Mouse (Mus musculus) subcutaneous adipose tissue, adult 2 months (tissue): ENCODE results near the gene Olfr837. TPM values are rescaled to one million over a fixed set of nuclear protein-coding genes. Genes with fewer than 3 reads are reported as not detected.

Source experiments
- polyA plus RNA-seq: library from polyadenylated mRNA; depleted of rRNA; stranded (reverse); fragments of >200 nt; gene quantifications from 2 replicates; pipeline ENCODE4 v1.2.3, GENCODE M21; 2012; ENCODE audit warnings: low replicate concordance; rRNA removed

The Olfr837 gene
- polyA plus RNA-seq: not detected in 2 replicates

DNA sequence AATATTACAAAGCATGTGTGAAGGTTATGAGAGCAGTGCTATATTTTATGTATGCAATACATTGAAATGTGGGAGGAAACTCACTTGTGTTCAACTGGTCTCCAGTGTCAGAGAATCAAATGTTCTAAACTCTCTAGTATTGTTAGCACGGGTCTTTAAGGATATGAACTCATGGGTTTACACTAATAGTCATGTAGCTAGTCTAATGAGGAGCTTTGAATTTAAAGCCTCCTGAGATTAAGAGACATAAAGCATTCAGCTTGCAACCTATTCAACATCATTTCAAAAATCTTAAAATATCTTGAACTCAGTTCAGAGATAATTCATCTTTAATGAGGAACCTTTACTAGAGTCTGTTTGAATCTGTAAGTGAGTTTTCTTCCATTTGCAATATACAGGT lies at the start of gene Olfr837:
Gene Olfr837, plus strand, starts transcription at position 301 of the 400 bp plus-strand sequence.

DNA sequence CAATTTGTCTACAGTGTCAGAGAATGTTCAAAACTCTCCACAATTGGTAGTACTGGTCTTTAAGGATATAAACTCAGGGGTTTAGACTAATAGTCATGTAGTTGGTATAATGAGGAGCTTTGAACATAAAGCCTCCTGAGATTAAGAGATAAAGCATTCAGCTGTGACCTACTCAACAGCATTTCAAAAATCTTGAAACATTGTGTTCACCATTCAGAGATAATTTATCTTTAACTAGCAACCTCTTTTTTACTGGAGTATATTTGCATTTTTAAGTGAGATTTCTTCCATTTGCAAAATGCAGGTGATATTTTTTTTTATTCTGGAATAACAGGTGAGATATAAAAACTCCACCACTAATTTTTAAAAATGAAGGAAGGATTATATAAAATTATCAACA lies 16.0 kb upstream of the Olfr837 start, which contains the start of gene Olfr836:
Gene Olfr836, plus strand, starts transcription at position 301 of the 400 bp plus-strand sequence.

DNA sequence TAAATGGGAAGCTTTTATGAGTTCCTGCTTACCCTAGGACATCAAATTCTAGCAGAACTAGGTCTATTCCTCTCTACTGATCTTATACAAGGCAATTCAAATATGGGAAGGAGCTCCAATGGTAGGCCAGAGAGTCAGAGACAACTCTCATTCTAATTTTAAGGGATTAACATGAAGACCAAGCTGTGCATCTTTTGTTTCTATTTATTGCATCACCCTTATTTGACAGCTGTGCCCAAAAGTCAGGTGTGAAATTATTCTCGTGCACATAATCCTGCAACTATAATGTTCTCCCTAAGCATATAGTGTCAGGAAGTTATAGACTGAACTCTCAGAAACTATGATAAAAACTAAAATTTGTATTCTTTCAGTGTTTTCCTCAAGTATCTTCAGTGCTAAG lies 41.1 kb downstream of the Olfr837 start, which contains the start of gene Olfr839-ps1:
Gene Olfr839-ps1, minus strand, starts transcription at position 101 of the 400 bp plus-strand sequence.

Other genes with a start within 250 kb of the Olfr837 start
- gene Olfr832, start 199.2 kb upstream of the Olfr837 start, polyA plus RNA-seq: not detected in 2 replicates
- gene Olfr834, start 148.3 kb upstream of the Olfr837 start, polyA plus RNA-seq: not detected in 2 replicates
- gene Olfr835, start 103.6 kb upstream of the Olfr837 start, polyA plus RNA-seq: not detected in 2 replicates
- gene Olfr836, start 15.9 kb upstream of the Olfr837 start, polyA plus RNA-seq: not detected in 2 replicates
- gene Olfr839-ps1, start 41.0 kb downstream of the Olfr837 start, polyA plus RNA-seq: not detected in 2 replicates
- gene Olfr843, start 115.7 kb downstream of the Olfr837 start, polyA plus RNA-seq: not detected in 2 replicates
- gene Olfr844, start 180.0 kb downstream of the Olfr837 start, polyA plus RNA-seq: not detected in 2 replicates
- not detected in 2 replicates for gene Olfr845, start 200.1 kb downstream of the Olfr837 start, polyA plus RNA-seq
- not detected in 2 replicates for gene Olfr846, start 227.7 kb downstream of the Olfr837 start, polyA plus RNA-seq
- gene Olfr847, start 242.4 kb downstream of the Olfr837 start, polyA plus RNA-seq: not detected in 2 replicates